Mouse (Mus musculus): ENCODE data around the gene Rhox3a. TPM values are rescaled to one million over a fixed set of nuclear protein-coding genes. Genes with fewer than 3 reads are reported as not detected.
"Not testable (repeated sequence)": the region's sequence is repeated elsewhere in the genome, so short reads cannot be mapped to it uniquely, and the experiment has no call there.

Rhox3a gene
- not detected in 2 replicates for polyA plus RNA-seq (2015; fragmentation: Nextera tagmentation; extraction: Ambion mirVana)

GRCm38 (mm10) chrX:37249619-37250018, at the start of gene Rhox3a:
Rhox3a (plus strand) TSS chrX:37249919.
- not testable (repeated sequence) for ATAC-seq (replicated peaks; ENCODE audit: extremely low read depth, insufficient read depth, low FRiP score); H3K4me1 ChIP-seq (ENCODE audit: control insufficient read depth, insufficient read depth, low read length); H3K9me3 ChIP-seq (replicated peaks; ENCODE audit: control insufficient read depth, low read length); H3K36me3 ChIP-seq (ENCODE audit: control insufficient read depth, insufficient read depth); H3K27ac ChIP-seq (ENCODE audit: low read length); H3K4me3 ChIP-seq (ENCODE audit: low read length); H3K4me2 ChIP-seq (ENCODE audit: low read depth, low read length); H3K9ac ChIP-seq (ENCODE audit: low read length); H3K27me3 ChIP-seq (ENCODE audit: control insufficient read depth, insufficient read depth, low read length)
- 100% methylated on average over 1 of the region's 3 CpGs for WGBS

- 83% methylated on average over 10 of the region's 10 CpGs for WGBS
- Histone ChIP-seq H3K4me2 (ENCODE audit: low read depth, low read length) (no peak within 1 kb of the TSS), H3K4me1 (ENCODE audit: control insufficient read depth, insufficient read depth, low read length) (no peaks in the 10 kb centered on the region), H3K9ac (ENCODE audit: low read length) (no peak within 1 kb of the TSS), H3K36me3 (ENCODE audit: control insufficient read depth, insufficient read depth) (no peaks in the 10 kb centered on the region), H3K9me3 (replicated peaks; ENCODE audit: control insufficient read depth, low read length) (no peaks in the 10 kb centered on the region), H3K27me3 (ENCODE audit: control insufficient read depth, insufficient read depth, low read length) (no peaks in the 10 kb centered on the region), H3K27ac (ENCODE audit: low read length) (no peak within 1 kb of the TSS), H3K4me3 (ENCODE audit: low read length) (no peak within 1 kb of the TSS)
- no peak for ATAC-seq (replicated peaks; ENCODE audit: extremely low read depth, insufficient read depth, low FRiP score)
Measured at GRCm38 (mm10) chrX:37210941-37211340, 38.8 kb upstream of the Rhox3a start, which contains the start of gene Gm9. Gm9 (minus strand) TSS chrX:37211041.

- H3K9me3 ChIP-seq (replicated peaks; ENCODE audit: control insufficient read depth, low read length); H3K4me1 ChIP-seq (ENCODE audit: control insufficient read depth, insufficient read depth, low read length); H3K36me3 ChIP-seq (ENCODE audit: control insufficient read depth, insufficient read depth); ATAC-seq (replicated peaks; ENCODE audit: extremely low read depth, insufficient read depth, low FRiP score); H3K27ac ChIP-seq (ENCODE audit: low read length); H3K4me3 ChIP-seq (ENCODE audit: low read length); H3K27me3 ChIP-seq (ENCODE audit: control insufficient read depth, insufficient read depth, low read length); H3K4me2 ChIP-seq (ENCODE audit: low read depth, low read length); H3K9ac ChIP-seq (ENCODE audit: low read length): not testable (repeated sequence)
- 45% methylated on average over 1 of the region's 1 CpGs for WGBS
Measured at GRCm38 (mm10) chrX:37222158-37222557, 27.6 kb upstream of the Rhox3a start, which contains the start of gene Rhox1. Rhox1 (minus strand) TSS chrX:37222258.

GRCm38 (mm10) chrX:37244676-37245075, 5.0 kb upstream of the Rhox3a start, which contains the start of gene Rhox2a:
Rhox2a (plus strand) TSS chrX:37244976.
- H3K4me2 ChIP-seq (ENCODE audit: low read depth, low read length); H3K27ac ChIP-seq (ENCODE audit: low read length); H3K27me3 ChIP-seq (ENCODE audit: control insufficient read depth, insufficient read depth, low read length); H3K9me3 ChIP-seq (replicated peaks; ENCODE audit: control insufficient read depth, low read length); H3K4me1 ChIP-seq (ENCODE audit: control insufficient read depth, insufficient read depth, low read length); H3K9ac ChIP-seq (ENCODE audit: low read length); H3K36me3 ChIP-seq (ENCODE audit: control insufficient read depth, insufficient read depth); H3K4me3 ChIP-seq (ENCODE audit: low read length); ATAC-seq (replicated peaks; ENCODE audit: extremely low read depth, insufficient read depth, low FRiP score): not testable (repeated sequence)
- no CpG with 5 or more reads among the region's 9 CpGs for WGBS

- not testable (repeated sequence) for H3K27me3 ChIP-seq (ENCODE audit: control insufficient read depth, insufficient read depth, low read length); H3K9ac ChIP-seq (ENCODE audit: low read length); H3K36me3 ChIP-seq (ENCODE audit: control insufficient read depth, insufficient read depth); H3K27ac ChIP-seq (ENCODE audit: low read length); H3K4me1 ChIP-seq (ENCODE audit: control insufficient read depth, insufficient read depth, low read length); ATAC-seq (replicated peaks; ENCODE audit: extremely low read depth, insufficient read depth, low FRiP score); H3K9me3 ChIP-seq (replicated peaks; ENCODE audit: control insufficient read depth, low read length); H3K4me3 ChIP-seq (ENCODE audit: low read length); H3K4me2 ChIP-seq (ENCODE audit: low read depth, low read length)
- 86% methylated on average over 10 of the region's 19 CpGs for WGBS
Measured at GRCm38 (mm10) chrX:37265038-37265437, 15.3 kb downstream of the Rhox3a start, which contains the start of gene Rhox4a. Rhox4a (plus strand) TSS chrX:37265338.

Other genes starting within 250 kb of the Rhox3a start
- gene Sowahd, start 201.1 kb upstream of the Rhox3a start, polyA plus RNA-seq (2015; fragmentation: Nextera tagmentation; extraction: Ambion mirVana): 0.15 and 0.24 TPM in 2 replicates
- gene Rpl39, start 164.5 kb upstream of the Rhox3a start, polyA plus RNA-seq (2015; fragmentation: Nextera tagmentation; extraction: Ambion mirVana): 275 and 291 TPM in 2 replicates
- 13.5 and 13.6 TPM in 2 replicates for gene Upf3b, start 139.6 kb upstream of the Rhox3a start, polyA plus RNA-seq (2015; fragmentation: Nextera tagmentation; extraction: Ambion mirVana)
- 10.3 and 13.2 TPM in 2 replicates for gene Nkap, start 123.1 kb upstream of the Rhox3a start, polyA plus RNA-seq (2015; fragmentation: Nextera tagmentation; extraction: Ambion mirVana)
- gene Akap14, start 81.1 kb upstream of the Rhox3a start, polyA plus RNA-seq (2015; fragmentation: Nextera tagmentation; extraction: Ambion mirVana): 0.19 TPM in 1 of 2 replicates, not detected in the other
- gene Ndufa1, start 58.8 kb upstream of the Rhox3a start, polyA plus RNA-seq (2015; fragmentation: Nextera tagmentation; extraction: Ambion mirVana): 767 and 842 TPM in 2 replicates
- gene Rnf113a1, start 58.7 kb upstream of the Rhox3a start, polyA plus RNA-seq (2015; fragmentation: Nextera tagmentation; extraction: Ambion mirVana): 5.5 and 7.1 TPM in 2 replicates
- gene Gm9, start 38.9 kb upstream of the Rhox3a start, polyA plus RNA-seq (2015; fragmentation: Nextera tagmentation; extraction: Ambion mirVana): not detected in 2 replicates
- not detected in 2 replicates for gene Rhox1, start 27.7 kb upstream of the Rhox3a start, polyA plus RNA-seq (2015; fragmentation: Nextera tagmentation; extraction: Ambion mirVana)
- gene Rhox2a, start 4.9 kb upstream of the Rhox3a start, polyA plus RNA-seq (2015; fragmentation: Nextera tagmentation; extraction: Ambion mirVana): not detected in 2 replicates
- 0.14 TPM in 1 of 2 replicates, not detected in the other for gene Rhox4a, start 15.4 kb downstream of the Rhox3a start, polyA plus RNA-seq (2015; fragmentation: Nextera tagmentation; extraction: Ambion mirVana)
- gene Rhox3a2, start 130.1 kb downstream of the Rhox3a start, polyA plus RNA-seq (2015; fragmentation: Nextera tagmentation; extraction: Ambion mirVana): not detected in 2 replicates
- 2.3 and 6.1 TPM in 2 replicates for gene Rhox4a2, start 140.9 kb downstream of the Rhox3a start, polyA plus RNA-seq (2015; fragmentation: Nextera tagmentation; extraction: Ambion mirVana)
- not detected in 2 replicates for gene Rhox2b, start 162.1 kb downstream of the Rhox3a start, polyA plus RNA-seq (2015; fragmentation: Nextera tagmentation; extraction: Ambion mirVana)
- gene Rhox4b, start 182.6 kb downstream of the Rhox3a start, polyA plus RNA-seq (2015; fragmentation: Nextera tagmentation; extraction: Ambion mirVana): 0.72 and 2.2 TPM in 2 replicates
- gene Rhox2c, start 203.8 kb downstream of the Rhox3a start, polyA plus RNA-seq (2015; fragmentation: Nextera tagmentation; extraction: Ambion mirVana): not detected in 2 replicates
- not detected in 2 replicates for gene Rhox3c, start 208.7 kb downstream of the Rhox3a start, polyA plus RNA-seq (2015; fragmentation: Nextera tagmentation; extraction: Ambion mirVana)
- gene Rhox4c, start 230.4 kb downstream of the Rhox3a start, polyA plus RNA-seq (2015; fragmentation: Nextera tagmentation; extraction: Ambion mirVana): not detected in 2 replicates
- gene Rhox2d, start 243.5 kb downstream of the Rhox3a start, polyA plus RNA-seq (2015; fragmentation: Nextera tagmentation; extraction: Ambion mirVana): not detected in 2 replicates